Mouse (Mus musculus) olfactory bulb, adult 2 months (tissue): ENCODE measurements at regions not wholly inside any gene's neighbourhood (a gene's known extent, or its start where the extent isn't known, plus 50 kb on each side); places are given as distances from the start of the nearest gene placed in this dataset.

Source experiments
- CTCF ChIP-seq: fragments of 200-500 bp; IDR thresholded peaks from 2 replicates; pipeline ENCODE4 v1.5.1; 2012; ENCODE audit warnings: low read depth, mild to moderate bottlenecking, low read length, moderate library complexity; ENCODE audit not compliant: insufficient read depth
- POLR2A ChIP-seq: fragments of 200-500 bp; IDR thresholded peaks from 2 replicates; pipeline ENCODE4 v1.6.1; 2012; ENCODE audit warnings: mild to moderate bottlenecking, low read depth, low read length, moderate library complexity; ENCODE audit not compliant: insufficient read depth

DNA sequence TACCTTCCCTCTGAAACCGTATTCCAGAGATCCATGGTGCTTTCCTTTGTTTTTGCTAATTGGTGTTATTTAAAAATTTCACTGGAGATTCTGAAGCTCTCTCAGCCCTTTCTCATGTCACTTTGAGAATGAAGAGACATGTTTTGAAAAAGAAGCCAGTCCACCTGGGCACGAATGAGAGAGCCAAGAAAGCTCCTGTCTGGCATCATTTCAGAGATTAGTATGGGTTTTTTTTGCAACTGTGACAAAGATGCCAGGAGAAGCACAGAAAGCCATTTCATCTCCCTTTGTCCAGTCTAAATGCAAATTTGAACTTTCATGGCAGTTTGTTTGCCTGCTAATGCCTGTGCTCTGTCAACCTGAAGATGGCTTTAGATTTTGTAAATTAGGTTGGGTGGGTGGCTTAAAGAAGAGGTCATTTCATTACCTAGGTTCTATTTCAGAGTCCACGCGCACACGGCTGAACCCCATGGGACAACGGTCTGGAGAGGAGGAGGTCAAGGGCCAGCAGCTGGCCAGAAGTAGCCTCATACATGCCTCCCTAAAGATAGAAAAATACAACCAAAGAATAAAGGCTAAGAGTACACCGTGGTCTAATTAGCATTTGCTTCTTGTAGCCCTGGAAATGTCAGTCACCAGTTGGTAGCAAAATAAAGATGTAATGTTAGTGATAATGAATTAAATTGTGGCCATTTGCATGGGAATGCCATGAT, 600.5 kb upstream of the Got2 start:
- TF ChIP-seq CTCF (no peak), POLR2A (no peak)
